Mouse (Mus musculus): ENCODE data around the gene Tcap. TPM values are rescaled to one million over a fixed set of nuclear protein-coding genes. Genes with fewer than 3 reads are reported as not detected.

Tcap gene
- total RNA-seq, 2 experiments from 2014 or later: 0.92 to 0.96 TPM

DNA sequence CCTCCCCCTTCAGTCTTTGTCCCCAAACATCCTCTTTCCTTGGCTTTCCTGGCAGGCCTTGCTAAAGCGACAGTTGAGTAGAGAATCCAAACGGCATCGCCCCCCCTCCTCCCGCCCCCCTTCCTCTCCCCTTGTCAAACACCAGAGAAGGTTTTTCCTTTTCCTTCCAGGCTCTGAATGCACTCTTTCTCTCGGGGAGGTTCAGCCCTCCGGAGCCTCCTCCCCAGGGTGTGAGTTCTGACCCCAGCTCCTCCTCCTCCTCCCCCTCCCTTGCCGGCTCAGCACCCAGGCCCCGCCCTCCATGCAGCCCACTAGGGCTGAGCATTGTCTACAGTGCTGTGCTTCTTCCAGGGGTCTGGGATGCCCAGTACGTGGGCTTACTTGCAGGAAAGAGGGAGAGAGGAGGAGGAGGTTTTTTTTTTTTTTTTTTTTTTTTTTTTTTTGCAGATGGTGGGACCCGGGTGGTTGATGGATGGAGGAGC is 25.8 kb downstream of the Tcap start:
- no peak for DNase-seq (ENCODE audit: low spot score in 2 of 2)

- no peak for DNase-seq (ENCODE audit: low spot score in 2 of 2)
These were observed 28.7 kb downstream of the Tcap start, which contains the start of gene Erbb2 for GRCm38 (mm10) chr11:98412273-98412796. Gene Erbb2, plus strand, starts transcription at chr11:98412470.

DNA sequence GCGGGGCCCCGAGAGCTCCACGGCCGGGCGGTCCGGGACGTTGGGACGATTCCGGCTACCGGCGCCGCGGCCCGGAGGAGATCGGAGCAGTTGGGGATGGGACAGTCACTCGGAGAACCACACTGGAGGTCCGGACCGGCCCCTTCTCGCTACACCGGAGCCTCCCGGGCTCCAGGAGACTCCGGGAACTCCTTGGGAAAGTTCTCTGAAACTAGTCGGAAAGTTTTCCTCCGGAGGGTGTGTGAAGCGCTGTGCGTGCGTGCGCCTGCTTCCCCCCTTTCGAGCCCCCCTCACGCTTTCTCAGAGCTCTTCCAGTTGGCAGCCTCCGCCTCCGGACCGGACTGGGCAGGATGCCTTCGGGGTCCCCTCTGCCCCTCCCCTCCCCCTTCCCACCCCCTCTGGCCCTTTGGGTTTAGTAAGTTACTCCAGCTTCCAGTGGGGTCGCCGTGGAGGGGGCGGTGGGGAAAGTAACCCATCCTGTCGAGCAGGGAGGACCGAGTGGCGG is 29.2 kb downstream of the Tcap start:
- no peak for DNase-seq (ENCODE audit: low spot score in 2 of 2)

GRCm38 (mm10) chr11:98413731-98414130 is 30.1 kb downstream of the Tcap start:
- no peak for DNase-seq (ENCODE audit: low spot score in 2 of 2)

GRCm38 (mm10) chr11:98414162-98414561 is 30.6 kb downstream of the Tcap start:
- no peak for DNase-seq (ENCODE audit: low spot score in 2 of 2)

DNA sequence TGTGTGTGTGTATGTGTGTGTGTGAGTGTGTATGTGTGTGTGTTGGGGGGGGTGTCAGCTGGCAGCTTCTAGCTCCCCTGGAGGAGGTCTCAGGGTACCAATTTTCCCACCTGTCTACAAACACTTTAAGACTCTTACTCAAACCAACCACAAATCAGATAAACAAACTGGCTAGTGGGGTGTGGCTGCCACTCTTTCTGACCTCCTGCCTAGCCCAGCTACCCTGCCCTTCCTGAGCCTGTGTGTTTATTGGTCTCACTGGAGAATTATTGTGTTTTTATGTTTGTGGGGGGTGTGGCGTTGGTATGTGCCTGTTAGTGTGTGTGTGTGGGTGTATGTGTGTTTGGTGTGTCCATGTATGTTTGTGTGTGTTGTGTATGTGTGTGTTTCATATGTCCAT is 33.5 kb downstream of the Tcap start:
- no peak for DNase-seq (ENCODE audit: low spot score in 2 of 2)

GRCm38 (mm10) chr11:98418273-98418672 is 34.7 kb downstream of the Tcap start:
- DNase-seq (ENCODE audit: low spot score in 2 of 2): no peak

DNA sequence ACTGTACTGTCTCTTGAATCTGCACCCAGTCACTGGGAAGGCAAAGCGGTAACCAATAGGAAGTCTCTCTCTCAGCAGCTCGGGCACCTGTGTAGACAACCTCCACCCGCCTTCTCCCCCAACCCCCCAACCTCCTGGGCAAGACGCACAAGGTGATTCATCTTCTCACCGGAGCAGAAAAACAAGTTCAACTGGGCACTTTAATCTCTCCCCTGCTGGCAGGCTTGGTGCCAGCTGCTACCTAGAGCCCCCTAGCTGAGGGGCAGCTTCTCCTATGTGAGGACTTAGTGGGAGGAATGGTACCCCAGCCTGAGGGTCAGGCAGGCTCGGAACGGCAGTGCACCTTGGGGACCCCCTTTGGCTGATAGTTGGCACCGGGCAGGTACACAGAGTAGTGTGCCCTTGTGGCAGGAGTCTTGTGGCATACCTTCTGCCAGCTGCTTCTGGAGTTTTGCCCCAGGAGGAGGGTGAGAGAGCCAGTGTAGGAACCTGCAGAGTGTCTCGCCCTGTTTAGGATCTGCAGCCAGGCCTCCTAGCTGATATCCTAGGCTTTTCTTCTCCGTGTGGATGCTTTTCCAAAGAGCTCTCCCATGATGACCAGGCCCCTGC is 35.4 kb downstream of the Tcap start:
- DNase-seq (ENCODE audit: low spot score in 2 of 2): no peak

DNA sequence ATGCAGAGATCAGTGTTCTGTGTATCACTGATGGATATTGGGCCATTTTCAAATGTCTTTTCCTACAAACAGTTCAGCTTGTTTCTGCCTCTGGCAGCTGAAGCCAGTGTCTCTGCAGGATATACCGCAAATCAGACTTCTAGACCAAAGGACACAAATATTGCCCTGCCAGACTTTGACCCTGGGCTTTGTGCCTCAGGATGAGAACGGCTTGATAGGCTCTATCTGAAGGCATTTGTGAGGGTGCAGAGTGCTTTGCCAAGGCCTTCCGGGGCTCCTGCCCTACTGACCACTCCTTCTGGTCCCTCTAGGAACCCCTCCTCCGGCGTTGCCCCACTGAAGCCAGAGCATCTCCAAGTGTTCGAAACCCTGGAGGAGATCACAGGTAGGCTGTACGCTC is 43.0 kb downstream of the Tcap start:
- no peak for DNase-seq (ENCODE audit: low spot score in 2 of 2)

DNA sequence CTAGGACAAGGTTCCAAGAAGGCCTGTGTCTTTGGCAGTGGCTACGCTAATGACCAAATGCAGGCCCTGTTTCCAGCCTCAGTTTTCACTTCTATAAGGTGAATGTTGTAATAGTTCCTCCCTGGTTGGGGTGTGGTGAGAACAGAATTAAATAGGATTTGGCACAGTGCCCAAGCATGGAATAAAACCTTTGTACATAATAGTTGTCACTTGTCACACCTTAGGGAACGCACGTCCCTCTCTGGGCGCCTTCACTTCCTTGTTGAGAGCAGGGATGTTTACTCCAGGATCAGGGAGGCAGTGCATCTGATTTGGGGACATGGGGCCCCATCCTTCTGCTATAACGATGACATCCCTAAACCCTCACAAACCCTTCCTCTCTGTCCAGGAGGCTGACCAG is 44.8 kb downstream of the Tcap start:
- DNase-seq (ENCODE audit: low spot score in 2 of 2): no peak

GRCm38 (mm10) chr11:98431743-98432502 is 48.3 kb downstream of the Tcap start:
- DNase-seq (ENCODE audit: low spot score in 2 of 2): no peak

Other genes starting within 250 kb of the Tcap start
- gene Fbxl20, start 233.4 kb upstream of the Tcap start, total RNA-seq (2021): 10 to 100 TPM; 31.2 to 33.2 TPM
- 10 to 100 TPM; 45.3 to 48.4 TPM for gene Med1, start 190.5 kb upstream of the Tcap start, total RNA-seq (2021)
- 10 to 100 TPM; 35.9 to 37.9 TPM for gene Cdk12, start 180.8 kb upstream of the Tcap start, total RNA-seq (2021)
- 100 to 1,000 TPM; 158 to 159 TPM for gene Neurod2, start 54.2 kb upstream of the Tcap start, total RNA-seq (2021)
- gene Ppp1r1b, start 35.4 kb upstream of the Tcap start, total RNA-seq (2021): 10 to 100 TPM; 59.9 to 65.4 TPM
- gene Stard3, start 25.4 kb upstream of the Tcap start, total RNA-seq (2021): 10 to 100 TPM; 35.3 to 36.7 TPM
- gene Pnmt, start 2.6 kb downstream of the Tcap start, total RNA-seq (2021): under 1 TPM in 1 of 2 experiments, not detected in 1; 0.37 TPM
- gene Pgap3, start 16.7 kb downstream of the Tcap start, total RNA-seq (2021): 1 to 10 TPM; 8.7 to 9.1 TPM
- 1 to 10 TPM; 1.4 to 1.9 TPM for gene Erbb2, start 28.7 kb downstream of the Tcap start, total RNA-seq (2021)
- gene Mien1, start 55.2 kb downstream of the Tcap start, total RNA-seq (2021): 10 to 100 TPM; 83.0 to 95.4 TPM
- 1 to 10 TPM; 1.2 to 2.1 TPM for gene Grb7, start 62.6 kb downstream of the Tcap start, total RNA-seq (2021)
- gene Ikzf3, start 162.2 kb downstream of the Tcap start, total RNA-seq (2021): not detected
- not detected for gene Zpbp2, start 167.3 kb downstream of the Tcap start, total RNA-seq (2021)
- 10 to 100 TPM; 59.2 to 60.6 TPM for gene Ormdl3, start 203.6 kb downstream of the Tcap start, total RNA-seq (2021)
- gene Lrrc3c, start 214.5 kb downstream of the Tcap start, total RNA-seq (2021): not detected
- gene Gm12355, start 241.8 kb downstream of the Tcap start, total RNA-seq (2021): 10 to 100 TPM; 11.6 to 11.8 TPM
- not detected for gene Gsdma3, start 242.5 kb downstream of the Tcap start, total RNA-seq (2021)